Mouse (Mus musculus) megakaryocyte, embryonic 14.5 days (primary cell): ENCODE results near the gene Rplp1.

Experiments
- FLI1 ChIP-seq: IDR thresholded peaks from 2 replicates; pipeline ENCODE4 v1.6.1; 2012; ENCODE audit warnings: low read length, inconsistent platforms, mixed read lengths
- GATA1 ChIP-seq: IDR thresholded peaks from 3 replicates; pipeline ENCODE4 v1.6.1; 2012; ENCODE audit warnings: mixed read lengths, low read length, inconsistent platforms, borderline replicate concordance

- no peak for TF ChIP-seq GATA1
- TF ChIP-seq FLI1 = no peak
These were observed 10.8 kb upstream of the Rplp1 start for GRCm38 (mm10) chr9:61925086-61925660.
